Mouse (Mus musculus) A20 (cell line): Measurements from ENCODE around the gene Gm5926.
"Not testable (repeated sequence)": the region's sequence is repeated elsewhere in the genome, so short reads cannot be mapped to it uniquely, and the experiment has no call there.

Source experiments
- DNase-seq: peaks from one replicate; pipeline ENCODE4 v3.0.0-alpha.2; 2011; ENCODE audit warnings: low read depth, low spot score

Gene Gm5926

GRCm38 (mm10) chrX:32650416-32650815 lies at the start of gene Gm5926:
Gene Gm5926, plus strand, starts transcription at chrX:32650716.
- DNase-seq, result not testable (repeated sequence)

GRCm38 (mm10) chrX:32601008-32601407 lies 49.5 kb upstream of the Gm5926 start:
- not testable (repeated sequence) for DNase-seq

GRCm38 (mm10) chrX:32601425-32601824 lies 49.1 kb upstream of the Gm5926 start:
- not testable (repeated sequence) for DNase-seq
